In genomic region chr2:13537733-13538132, GRCm38 (mm10) we compare ENCODE assay signal across 11 mouse cellular contexts. TPM values are rescaled to one million over a fixed set of nuclear protein-coding genes. Genes with fewer than 3 reads are reported as not detected.
DNase-seq lines count a peak whose midpoint lies in the region.
"Had no signal": no experiment of that assay in that cellular context is flagged by ENCODE, and none has a peak within 500 bp of the region (broad histone marks: within the 10 kb centered on the region; RNA-seq: fewer than 3 reads in every experiment).

No protein-coding gene starts in this region.

- peaks cover 29% of the 10 kb centered on the region; the same call in 1 of the 2 replicates for H3K79me2 ChIP-seq in macrophage (ENCODE audit: inconsistent target)

- H3K36me3 ChIP-seq in macrophage (ENCODE audit: inconsistent target) = no peaks in the 10 kb centered on the region
- H3K36me3 ChIP-seq: heart, embryonic 13.5 days; limb, embryonic 15.5 days had no signal

- 29% methylated on average over 2 of the region's 2 CpGs for WGBS in macrophage (ENCODE audit: missing documents)

- intact Hi-C loops in left cerebral cortex, postnatal 4 days (cut with DNase I) = no loop called here

- peak overlapping the region; percentile 94 for H3K27ac ChIP-seq in macrophage
- H3K27ac ChIP-seq: heart, embryonic 13.5 days; limb, embryonic 15.5 days had no signal

- DNase-seq in adrenal gland, postnatal 25 days = peak; percentile 11
- no peak for DNase-seq in adrenal gland, adult 8-10 months
- DNase-seq in testis, postnatal 10 days (ENCODE audit: low spot score) = peak; percentile 48
- no peak for DNase-seq in testis, postnatal 14 days (ENCODE audit: low spot score)
- DNase-seq in embryo, embryonic 10.5 days (ENCODE audit: low spot score) = no peak
- DNase-seq in urinary bladder, adult 18-20 months (ENCODE audit: low spot score in 2 of 2) = no peak
- no peak for DNase-seq in left cerebral cortex, postnatal 4 days
- DNase-seq: right cerebral cortex, postnatal 14 days had no signal

- H3K4me3 ChIP-seq in macrophage (ENCODE audit: inconsistent target) = no peak overlapping the region
- H3K4me3 ChIP-seq: heart, embryonic 13.5 days; limb, embryonic 15.5 days had no signal

RNA-seq across cellular contexts. Expression of gene Trdmt1, which starts 6.7 kb away (rescaled TPM):
- 4.9 and 7.7 TPM in 2 replicates for total RNA-seq in adrenal gland, postnatal 25 days (2021)
- total RNA-seq in adrenal gland, adult 8-10 months (2022) = 1 to 10 TPM; 3.6 to 8.0 (median 5.1) TPM
- total RNA-seq in macrophage (2018; cell fraction: chromatin; rRNA removed) = 10 to 100 TPM in 3 of 26 experiments, 1 to 10 TPM in 23; 2.1 to 11.2 (median 7.7) TPM
- 1 to 10 TPM; 3.5 to 6.7 (median 4.7) TPM for total RNA-seq in macrophage (2018; cell fraction: cytosol; rRNA removed)
- total RNA-seq in macrophage (2018; cell fraction: nucleus; rRNA removed) = 1 to 10 TPM; 2.4 to 9.7 (median 4.9) TPM
- 6.1 to 7.7 TPM (median 6.1 TPM) in 3 replicates for polyA plus RNA-seq in macrophage (2018)
- 1 to 10 TPM; 5.2 to 7.2 TPM for total RNA-seq in left cerebral cortex, postnatal 4 days (2021)

RNA-seq across cellular contexts. Expression of gene Vim, which starts 36.0 kb away (rescaled TPM):
- total RNA-seq in adrenal gland, postnatal 25 days (2021) = 122 and 146 TPM in 2 replicates
- 100 to 1,000 TPM; 106 to 291 (median 155) TPM for total RNA-seq in adrenal gland, adult 8-10 months (2022)
- 1,000 to 10,000 TPM in 11 of 26 experiments, 100 to 1,000 TPM in 15; 356 to 3,689 (median 853) TPM for total RNA-seq in macrophage (2018; cell fraction: chromatin; rRNA removed)
- total RNA-seq in macrophage (2018; cell fraction: cytosol; rRNA removed) = 1,000 to 10,000 TPM; 1,475 to 4,121 (median 2,080) TPM
- total RNA-seq in macrophage (2018; cell fraction: nucleus; rRNA removed) = 1,000 to 10,000 TPM in 22 of 26 experiments, 100 to 1,000 TPM in 4; 768 to 3,052 (median 1,507) TPM
- 760 to 2,516 TPM (median 1,050 TPM) in 3 replicates for polyA plus RNA-seq in macrophage (2018)
- 100 to 1,000 TPM; 154 to 160 TPM for total RNA-seq in left cerebral cortex, postnatal 4 days (2021)

RNA-seq across cellular contexts. Expression of gene Cubn, which starts 46.1 kb away (rescaled TPM):
- 0.19 and 0.21 TPM in 2 replicates for total RNA-seq in adrenal gland, postnatal 25 days (2021)
- under 1 TPM; 0.17 to 0.37 (median 0.21) TPM for total RNA-seq in adrenal gland, adult 8-10 months (2022)
- total RNA-seq in macrophage (2018; cell fraction: chromatin; rRNA removed) = 1 to 10 TPM in 2 of 26 experiments, under 1 TPM in 7, not detected in 17; 0.06 to 1.3 (median 0.14) TPM
- total RNA-seq in macrophage (2018; cell fraction: cytosol; rRNA removed) = under 1 TPM in 7 of 26 experiments, not detected in 19; under 0.01 to 0.10 (median under 0.01) TPM
- total RNA-seq in macrophage (2018; cell fraction: nucleus; rRNA removed) = under 1 TPM in 10 of 26 experiments, not detected in 16; 0.04 to 0.69 (median 0.15) TPM
- polyA plus RNA-seq in macrophage (2018) = not detected in 3 replicates
- under 1 TPM; 0.54 to 0.62 TPM for total RNA-seq in left cerebral cortex, postnatal 4 days (2021)

Comparison
In these comparisons a context has a peak if more than half of its experiments do, and no peak if none do; other contexts are left out.
1. DNase-seq: peak in adrenal gland, postnatal 25 days (single experiment) and testis, postnatal 10 days (single experiment); none in adrenal gland, adult 8-10 months (single experiment), testis, postnatal 14 days (single experiment), embryo, embryonic 10.5 days (single experiment), urinary bladder, adult 18-20 months (0 of 2) and left cerebral cortex, postnatal 4 days (single experiment).